Mouse (Mus musculus) lung, postnatal 36 days (tissue): ENCODE measurements around the gene Glyatl3.
A peak's percentile ranks its signal among the peaks of the same experiment; 100 is the strongest.

Source experiments
- DNase-seq: peaks from one replicate; pipeline ENCODE4 v3.0.0; 2022; ENCODE audit warnings: mixed read lengths

Glyatl3 gene

DNA sequence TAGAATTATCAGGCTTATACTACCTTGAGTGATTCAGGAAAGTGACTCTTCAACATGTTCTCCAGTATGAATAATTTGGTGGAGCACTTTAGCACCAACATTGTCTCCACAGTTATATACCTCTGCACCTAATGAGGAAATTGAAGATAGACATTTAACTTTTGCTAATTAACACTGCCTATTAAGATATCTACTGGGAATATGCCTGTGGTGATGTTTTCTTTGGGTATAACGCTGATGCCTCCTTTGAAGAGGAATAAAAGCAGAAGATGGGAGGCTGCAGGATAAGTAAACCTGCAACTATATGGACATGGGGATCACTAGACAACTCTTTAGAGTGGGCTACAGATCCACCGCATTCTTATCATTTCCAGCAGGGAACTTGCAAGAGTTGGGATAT lies at the start of gene Glyatl3:
TSS of gene Glyatl3 (minus strand) at position 101 of the 400 bp plus-strand sequence.
- no peak for DNase-seq

DNA sequence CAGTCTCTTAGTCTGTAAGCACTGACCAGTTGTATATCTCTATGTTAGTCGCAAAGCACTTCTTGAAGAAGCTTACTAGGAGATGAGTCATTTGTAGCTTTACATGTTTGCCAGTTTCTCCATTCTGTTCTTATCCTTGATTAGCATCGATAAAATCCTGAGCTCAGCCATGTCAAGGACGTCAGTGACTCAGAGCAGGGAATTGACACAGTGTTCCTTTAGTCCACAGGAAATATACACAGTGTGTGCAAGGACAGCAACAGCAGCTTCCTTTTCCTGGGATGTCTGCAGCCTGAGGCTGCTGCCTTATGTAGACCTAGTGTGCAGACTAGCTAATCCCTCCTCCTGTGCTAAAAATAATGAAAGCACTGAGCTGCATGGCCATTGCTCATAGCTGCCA lies 34.4 kb upstream of the Glyatl3 start:
- no peak for DNase-seq

DNA sequence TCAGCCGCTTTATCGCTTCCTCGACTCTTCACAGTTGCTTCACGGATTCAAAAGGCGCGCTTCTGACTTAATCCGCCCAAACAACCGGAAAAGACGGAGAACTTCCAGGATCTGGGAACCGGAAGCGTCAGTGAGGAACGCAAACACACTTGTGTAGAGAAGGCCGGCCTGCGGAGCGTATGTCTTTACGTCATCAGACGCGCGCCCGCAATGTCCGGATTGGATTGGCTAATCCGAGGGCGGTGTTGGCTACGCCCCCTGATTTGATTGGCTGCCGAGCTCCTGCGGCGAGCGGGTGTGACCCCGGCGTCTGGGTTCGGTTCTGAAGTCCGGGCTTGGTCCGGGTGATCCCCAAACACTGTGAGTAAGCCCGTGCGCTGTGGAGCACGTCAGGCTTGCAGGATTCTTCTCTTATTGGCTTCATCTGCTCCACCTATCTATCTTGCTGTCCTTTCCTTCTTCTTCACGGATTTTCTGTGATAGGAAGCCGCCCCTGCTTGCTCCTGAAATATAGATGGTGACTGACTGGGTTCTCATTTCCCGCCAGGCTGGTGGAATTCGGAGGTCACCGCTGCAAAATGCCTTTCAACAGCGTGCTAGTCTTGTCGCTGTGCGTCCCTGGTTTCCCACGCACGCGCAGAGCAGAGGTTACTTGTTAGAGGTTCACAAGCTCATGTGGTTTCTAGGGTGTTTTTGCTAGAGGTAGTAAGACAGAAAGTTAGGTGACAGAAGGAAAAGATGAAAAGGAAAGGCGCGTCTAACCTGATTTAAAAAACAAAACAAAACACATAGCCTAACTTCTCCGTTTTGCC lies 20.5 kb upstream of the Glyatl3 start, which contains the start of the genes Mut and Cenpq:
TSS of gene Mut (plus strand) at position 266 of the 812 bp plus-strand sequence.
TSS of gene Cenpq (minus strand) at position 628 of the 812 bp plus-strand sequence.
- peak; percentile 99 for DNase-seq

DNA sequence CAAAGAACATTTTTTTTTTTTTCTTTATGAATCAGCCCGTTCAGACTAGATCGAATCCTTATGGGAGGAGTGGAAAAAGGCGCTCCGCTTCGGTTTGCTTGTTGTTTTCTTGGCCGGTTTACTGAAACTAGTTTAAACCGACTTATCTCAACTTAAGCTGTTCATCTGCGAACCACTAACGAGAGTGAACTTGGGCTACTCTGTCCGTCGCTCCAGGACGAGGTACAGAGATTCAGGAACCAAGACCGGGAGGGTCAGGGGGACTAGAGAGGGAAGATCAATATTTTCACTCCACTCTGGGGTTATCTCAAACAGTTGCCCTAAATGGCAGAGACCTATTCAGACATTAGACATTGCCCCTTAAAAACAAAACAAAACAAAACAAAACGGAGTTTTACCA lies 19.8 kb upstream of the Glyatl3 start:
- no peak for DNase-seq

DNA sequence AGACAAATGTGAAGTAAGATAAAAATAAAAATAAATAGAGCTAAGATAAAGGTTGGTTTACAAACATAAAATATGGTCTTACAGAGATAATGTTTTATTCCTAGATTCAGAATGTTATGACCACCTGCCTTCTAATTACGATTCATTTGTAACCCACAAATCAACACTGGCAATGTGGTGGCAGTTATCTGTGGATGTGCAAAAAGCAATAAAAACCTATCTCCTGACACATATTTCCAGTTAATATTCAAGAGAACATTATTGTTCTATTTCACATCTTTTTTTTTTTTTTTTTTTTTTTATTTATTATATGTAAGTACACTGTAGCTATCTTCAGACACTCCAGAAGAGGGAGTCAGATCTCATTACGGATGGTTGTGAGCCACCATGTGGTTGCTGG lies 1.3 kb upstream of the Glyatl3 start:
- DNase-seq = no peak

DNA sequence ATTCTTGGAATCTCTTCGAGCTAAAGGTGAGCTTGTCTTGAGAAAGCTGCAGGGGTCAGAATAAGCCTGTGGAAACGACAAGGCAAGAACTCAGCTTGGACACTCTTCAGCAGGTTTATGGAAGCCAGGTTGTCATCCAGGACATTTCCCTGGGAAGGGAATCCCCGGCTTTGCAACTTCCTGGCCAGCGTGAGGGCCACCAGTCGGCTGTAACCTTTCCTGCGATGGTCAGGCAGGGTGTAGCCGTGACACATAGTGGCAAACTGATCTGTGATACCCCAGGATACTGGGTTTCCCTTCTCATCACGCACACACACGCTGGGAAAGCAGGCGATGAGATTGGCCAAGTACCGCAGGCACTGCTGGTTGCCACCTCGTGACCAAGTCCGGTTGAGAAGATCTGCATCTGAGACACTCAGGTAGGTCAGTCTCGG lies 9.4 kb downstream of the Glyatl3 start:
- DNase-seq = no peak

DNA sequence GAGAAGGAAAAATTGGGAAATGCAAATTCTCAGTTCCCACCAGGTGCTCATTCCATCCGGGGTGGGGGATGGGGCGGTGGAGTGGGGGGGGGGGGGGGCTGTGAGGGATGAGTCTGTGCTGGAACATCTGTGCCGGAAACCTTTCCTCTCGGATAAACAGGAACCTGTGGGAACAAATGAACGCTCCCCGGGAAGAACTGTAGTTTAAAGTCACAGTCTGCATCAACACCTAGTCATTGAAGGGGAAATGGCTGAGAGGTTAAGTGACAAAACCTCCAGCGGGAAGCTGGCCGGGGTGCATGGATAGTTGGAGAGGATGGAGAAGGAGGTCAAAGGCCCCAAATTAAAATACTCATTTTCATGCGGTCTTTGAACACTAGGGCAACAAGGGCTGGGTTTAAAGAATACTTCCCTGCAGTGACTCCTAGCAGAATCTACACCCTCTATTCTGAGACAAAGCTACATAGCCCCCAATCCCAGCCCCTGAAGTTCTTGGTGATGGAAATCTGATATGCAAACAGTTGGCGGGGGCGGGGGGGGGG lies 10.0 kb downstream of the Glyatl3 start:
- DNase-seq = peak; percentile 15

DNA sequence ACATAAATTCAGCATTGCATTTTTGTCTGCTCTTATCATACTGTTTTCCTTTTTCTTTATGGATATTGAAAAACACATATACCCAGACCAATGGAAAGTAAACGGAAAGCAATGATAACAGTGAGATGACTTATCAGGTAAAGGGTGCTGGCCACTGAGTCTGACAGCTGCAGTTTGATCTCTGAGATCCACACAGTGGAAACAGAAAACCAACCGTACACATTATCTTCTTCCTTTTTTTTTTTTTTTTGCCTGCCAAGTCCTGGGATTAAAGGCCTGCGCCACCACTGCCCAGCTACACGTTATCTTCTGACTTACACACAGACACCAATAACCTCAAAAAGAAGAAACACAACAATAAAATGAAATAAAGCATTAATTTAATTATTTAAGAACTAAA lies 10.8 kb downstream of the Glyatl3 start:
- no peak for DNase-seq

DNA sequence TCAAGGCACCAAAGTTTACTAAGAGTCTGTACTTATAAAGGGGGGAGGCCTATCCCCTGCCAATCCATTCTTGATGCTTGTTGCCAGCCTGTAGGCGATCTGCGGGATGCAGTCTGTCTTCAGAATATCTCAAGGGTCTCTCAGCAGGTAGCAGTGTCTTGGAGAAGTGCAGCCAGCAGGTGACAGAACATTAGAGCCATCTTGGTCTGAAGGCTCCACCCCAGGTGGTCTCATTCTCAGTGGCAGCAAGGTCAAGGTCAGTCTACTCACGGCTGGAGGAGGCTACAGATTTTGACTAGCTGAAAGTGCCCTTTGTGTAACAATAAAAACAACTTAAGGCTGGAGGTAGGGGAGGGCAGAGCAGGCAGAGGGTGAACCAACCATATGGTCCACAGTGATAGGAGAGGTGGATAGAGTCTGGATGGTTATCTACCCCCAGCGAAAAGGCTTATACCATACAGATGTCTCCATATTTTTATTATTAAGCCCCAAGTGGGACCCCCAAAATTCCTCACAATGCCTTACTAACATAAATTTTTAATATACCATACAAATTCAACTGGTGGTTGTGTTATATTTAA lies 14.3 kb downstream of the Glyatl3 start:
- DNase-seq = no peak

DNA sequence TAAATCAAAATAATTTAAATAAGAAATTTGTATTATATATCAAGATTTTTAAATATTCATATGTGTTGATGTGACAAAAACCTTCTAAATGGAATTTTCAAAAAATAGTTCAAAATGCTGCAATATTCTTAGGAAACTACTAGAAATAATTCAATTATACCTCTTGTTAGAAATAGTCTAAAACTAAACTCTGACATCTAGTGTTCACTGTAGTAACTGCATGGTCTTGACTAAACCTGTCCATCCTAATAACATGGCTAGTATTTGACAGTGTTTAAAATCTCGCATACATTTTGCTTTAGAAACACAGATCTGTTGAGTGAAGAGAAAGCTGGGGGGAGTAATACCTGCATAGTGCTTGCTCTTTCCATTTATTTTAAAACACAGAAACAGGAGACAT lies 17.3 kb downstream of the Glyatl3 start:
- peak; percentile 57 for DNase-seq

DNA sequence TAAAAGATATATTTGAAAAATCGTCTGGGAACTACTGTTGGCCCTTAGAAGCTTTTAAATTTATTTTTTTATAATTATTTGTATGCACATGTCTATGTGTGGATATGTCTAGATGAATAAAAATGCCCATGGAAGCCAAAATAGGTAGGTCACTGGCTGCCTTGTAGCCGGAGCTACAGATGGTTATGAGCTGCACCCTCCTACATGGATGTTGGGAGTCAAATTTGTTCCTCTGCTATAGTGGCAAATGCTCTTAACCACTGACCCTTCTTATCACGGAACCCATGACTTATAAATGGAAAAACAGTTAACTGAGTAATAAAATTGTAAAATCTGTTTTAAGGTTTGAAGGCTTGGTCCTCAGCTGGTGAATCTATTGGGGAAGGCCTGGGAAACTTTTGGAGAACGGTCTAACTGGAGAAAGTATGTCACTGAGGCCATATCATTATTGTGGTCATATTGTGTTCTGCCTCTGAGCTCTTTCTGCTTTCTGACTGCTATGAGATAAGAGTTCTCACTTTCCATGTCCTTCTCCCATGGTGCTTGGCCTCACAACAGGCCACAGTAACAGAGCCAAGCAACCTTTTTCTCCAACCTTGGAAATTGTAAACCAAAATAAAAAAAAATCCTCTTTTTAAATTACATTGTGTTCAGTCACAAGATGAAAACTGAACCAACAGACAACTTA lies 26.2 kb downstream of the Glyatl3 start:
- DNase-seq = no peak

DNA sequence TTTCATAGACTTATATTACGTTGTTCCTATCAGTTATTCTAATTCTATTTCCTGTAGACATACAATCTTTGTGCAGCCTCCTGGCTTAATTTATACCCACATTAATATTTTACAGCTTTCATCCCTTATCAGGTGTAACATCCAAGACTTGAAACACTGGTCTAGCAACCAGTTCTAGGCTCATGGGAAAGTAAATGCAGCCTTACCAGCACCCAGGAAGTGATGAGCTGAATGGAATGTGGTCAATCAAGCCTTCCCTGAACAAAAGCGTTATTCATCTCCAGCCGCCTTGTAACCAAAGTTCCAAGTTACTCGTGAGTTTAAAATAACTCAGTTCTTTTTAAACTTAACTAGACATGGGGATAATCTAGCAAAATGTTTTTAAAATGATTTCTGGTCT lies 29.0 kb downstream of the Glyatl3 start:
- DNase-seq = no peak

DNA sequence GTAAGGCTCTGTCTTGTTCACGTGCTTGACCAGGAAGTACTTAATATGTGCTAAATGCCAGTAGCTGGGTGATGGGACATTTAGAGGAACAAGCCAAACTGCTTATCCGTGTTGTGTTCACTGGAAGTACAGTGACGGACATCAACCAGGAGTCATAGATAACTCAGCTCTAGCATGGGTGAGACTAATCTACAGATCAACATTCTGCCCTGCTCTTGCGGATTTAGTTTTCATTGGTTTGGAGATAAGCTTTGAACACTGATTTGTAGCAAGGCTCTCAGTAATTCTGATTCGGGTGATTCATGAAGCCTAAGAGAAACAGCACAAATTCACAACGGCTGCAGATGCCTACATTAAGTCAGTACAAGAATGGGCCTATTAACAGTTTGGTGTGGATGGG lies 32.0 kb downstream of the Glyatl3 start:
- no peak for DNase-seq

DNA sequence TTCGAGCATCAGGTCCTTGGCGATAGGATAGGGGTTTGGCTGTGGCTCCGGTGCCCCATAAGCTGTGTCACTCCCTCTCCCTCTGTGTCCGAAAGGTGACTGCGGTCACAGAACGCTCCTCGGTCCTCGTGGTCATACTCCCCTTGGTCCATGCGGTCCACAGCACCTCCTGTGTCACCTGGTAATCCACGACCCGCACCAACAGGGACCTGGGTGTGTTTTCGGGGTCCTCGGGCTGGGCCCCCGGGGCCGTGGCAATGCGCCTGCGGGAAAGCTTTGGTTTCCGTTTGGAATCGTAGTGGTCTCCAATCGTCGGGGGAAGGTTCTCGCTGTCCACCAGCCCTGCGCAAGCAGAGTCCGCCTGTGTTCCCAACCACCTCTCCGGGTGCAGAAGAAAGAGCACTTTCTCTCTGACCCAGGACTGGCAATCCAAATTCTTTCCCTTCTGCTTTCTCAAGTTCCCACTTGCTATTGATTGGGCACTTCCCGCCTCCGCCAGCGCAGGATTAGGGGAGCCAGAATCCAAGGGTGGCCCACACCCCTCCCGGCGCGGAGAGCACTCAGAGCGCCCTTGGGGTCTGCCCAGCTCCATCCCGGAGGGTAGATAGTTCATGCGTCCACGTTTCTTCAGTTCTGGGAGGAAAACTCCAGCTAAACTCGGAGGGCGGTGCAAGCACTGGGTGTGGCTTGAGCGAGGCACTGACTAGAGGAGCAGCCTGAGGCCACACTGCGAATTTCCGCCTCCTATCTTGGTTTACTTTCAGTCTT lies 34.0 kb downstream of the Glyatl3 start, which contains the start of gene 9130008F23Rik:
TSS of gene 9130008F23Rik (minus strand) at position 636 of the 768 bp plus-strand sequence.
- DNase-seq = peak; percentile 82

DNA sequence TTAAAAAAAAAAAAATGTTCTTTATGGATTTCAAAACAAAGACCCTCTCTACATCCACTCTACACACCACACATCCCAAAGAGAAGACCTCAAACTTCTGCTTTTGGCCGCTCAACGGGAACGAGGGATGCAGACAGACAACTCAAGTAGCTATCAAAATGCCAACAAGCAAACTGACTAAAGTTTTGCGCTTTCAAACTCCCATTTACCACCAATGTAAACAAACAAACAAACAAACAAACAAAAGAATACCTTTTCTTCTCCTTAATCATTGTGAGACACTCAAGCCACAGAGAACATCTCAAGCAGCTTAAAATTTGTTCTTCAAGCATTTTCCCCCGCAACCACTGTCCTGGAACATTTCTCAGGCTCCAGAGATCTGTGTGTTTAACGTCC lies 34.6 kb downstream of the Glyatl3 start:
- no peak for DNase-seq

DNA sequence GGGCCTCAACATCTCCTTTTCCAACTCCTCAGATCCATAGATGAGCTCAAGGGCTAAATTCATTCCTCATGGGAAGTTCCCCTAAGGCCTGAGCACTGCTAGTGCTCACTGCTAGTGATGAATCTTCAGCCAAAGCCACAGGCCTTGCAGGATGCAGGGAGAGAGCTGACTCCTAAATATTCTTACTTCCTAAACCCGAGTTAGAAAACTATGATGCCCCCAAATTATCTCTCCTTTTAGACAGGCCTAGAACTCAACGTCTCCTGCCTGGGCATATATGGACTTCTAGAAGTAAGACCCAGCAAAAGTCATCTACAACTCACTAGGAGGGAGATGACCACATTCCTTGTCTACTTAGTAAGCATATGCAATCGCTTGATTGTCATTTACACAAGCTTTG lies 36.4 kb downstream of the Glyatl3 start:
- no peak for DNase-seq

DNA sequence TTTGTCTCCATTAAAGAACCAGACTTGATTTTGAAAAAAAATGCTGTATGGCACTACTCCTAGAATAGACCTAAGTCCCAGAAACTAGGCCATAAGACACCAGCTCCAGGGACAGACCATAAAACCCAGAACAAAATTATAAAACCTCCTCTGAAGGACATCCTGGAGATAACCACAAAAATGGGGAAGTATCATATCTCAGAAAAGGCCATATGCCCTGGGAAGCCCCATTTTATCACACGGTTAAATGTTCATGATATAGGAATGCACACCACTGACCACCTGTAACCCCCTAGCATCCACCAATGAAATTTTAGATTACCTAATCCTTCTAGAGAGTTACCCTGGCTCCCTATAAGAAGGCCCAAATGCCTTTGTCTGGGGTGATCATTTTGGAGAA lies 38.6 kb downstream of the Glyatl3 start:
- DNase-seq = no peak

DNA sequence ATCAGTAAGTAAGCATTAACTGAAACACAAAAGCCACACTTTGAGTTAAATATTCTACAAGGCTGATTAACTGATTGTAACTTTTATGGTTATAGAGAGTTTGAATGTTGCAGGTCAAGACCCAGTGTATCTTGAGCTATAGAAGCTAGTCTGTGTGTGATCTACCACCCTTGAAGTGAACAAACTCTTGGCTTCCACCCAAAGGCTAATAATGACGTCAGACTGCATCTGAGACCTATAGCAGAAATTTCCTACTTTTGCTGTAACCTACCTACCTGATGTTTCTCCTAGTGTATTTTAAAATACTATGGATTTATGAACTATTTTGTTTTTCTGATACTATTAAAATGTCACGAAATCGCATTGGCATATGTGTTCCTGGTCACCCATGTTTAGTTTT lies 39.4 kb downstream of the Glyatl3 start:
- no peak for DNase-seq

DNA sequence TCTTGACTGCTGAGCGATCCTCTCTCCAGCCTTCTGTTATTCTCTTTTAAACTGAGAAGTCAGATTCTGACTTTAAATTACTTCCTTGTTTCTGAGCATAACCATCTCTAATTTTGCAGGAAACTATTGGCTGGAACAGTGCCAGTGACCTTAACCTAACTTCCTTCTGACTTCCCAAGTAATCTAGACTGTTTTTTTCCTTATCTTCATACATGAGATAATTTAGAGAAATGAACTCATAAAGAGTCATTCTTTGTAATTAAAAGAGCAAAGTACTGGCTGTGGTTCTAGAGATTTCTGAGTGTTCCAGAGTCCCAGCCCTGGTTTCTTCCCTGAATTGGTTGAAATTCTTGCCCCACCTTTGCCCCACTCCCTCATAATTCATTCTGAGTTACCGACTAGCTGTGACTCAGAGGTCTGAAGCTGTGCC lies 40.6 kb downstream of the Glyatl3 start:
- DNase-seq = peak; percentile 36

DNA sequence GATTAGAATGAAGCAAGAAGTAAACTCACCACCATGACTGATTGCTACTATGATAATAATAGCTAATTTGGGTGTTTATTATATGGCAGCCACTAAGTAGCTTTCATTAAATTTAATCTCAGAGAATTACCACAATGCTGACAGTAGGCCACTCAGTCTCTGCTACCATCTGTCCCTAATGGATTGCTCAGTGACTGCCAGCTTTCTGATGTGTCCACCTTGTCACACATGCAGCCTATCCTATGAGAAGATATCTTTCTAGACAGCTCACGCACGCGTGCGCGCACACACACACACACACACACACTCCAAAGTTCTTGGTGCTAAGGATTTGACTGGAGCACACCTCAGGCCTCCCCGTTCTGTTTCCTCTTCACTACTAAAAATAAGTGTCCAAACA lies 41.5 kb downstream of the Glyatl3 start:
- no peak for DNase-seq

DNA sequence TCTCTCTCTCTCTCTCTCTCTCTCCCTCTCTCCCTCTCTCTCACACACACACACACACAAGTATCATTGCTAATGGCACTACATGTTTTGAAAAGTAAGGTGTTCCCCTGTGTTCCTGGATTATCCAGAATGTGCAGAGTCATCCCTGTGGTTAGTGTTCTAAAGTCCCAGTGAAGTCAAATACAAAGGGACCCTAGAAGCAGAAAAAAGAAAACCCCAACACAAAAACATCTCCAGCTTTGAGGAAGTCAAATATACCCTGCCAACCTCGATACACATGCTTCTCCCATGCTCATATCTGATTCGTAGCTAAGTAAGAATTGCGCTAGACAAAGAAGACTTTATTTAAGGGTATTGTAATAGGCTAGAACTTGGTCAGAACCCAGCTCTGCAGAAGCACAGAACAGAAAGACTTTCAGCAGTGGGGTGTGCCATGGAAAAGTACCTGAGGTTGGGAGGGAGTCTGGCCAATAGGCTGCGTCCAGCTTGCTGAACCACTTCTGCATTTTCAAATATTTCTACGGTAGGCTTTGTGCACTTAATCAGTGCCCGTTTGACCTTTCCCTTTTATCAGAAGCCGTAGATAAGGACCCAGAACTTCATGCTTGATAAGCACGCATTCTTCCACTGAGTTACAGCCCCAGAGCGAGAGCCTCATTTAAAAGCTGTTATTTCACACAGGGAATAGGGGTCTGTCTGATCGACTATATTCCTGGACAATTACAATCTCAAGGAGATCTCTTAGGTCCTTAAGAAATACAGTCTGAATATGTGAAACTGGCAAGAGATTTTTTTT lies 45.0 kb downstream of the Glyatl3 start:
- peak; percentile 55 for DNase-seq

DNA sequence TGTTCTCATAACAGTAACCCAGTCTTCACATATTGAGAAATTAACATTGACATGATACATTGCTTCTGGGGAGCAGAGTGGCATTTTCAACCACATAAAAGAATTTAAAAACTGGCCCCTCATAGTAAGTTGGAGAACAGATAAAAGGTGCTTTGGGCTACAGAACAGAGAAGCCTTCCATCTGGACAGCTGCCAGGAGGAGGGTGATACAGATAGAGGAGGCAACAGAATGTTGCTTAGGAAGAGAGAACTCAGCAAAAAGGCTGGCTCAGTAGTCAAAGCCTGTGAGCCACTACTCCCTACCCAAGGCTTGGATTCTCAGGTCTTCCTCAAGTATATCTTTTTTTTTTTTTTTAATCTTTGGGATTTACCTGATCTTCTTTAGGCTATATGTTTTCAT lies 59.1 kb downstream of the Glyatl3 start:
- DNase-seq = no peak
